Mouse (Mus musculus) stomach, postnatal 0 days (tissue): ENCODE measurements around the gene Twist1. TPM values are rescaled to one million over a fixed set of nuclear protein-coding genes. Genes with fewer than 3 reads are reported as not detected.

ENCODE experiments used
- ATAC-seq: fragments of 200-750 bp; cut with Nextera tagmentation; 2 replicates; pipeline ENCODE4 v1.8.0; 2017; ENCODE audit not compliant: low FRiP score, low TSS enrichment
- DNase-seq: peaks from one replicate; pipeline ENCODE4 v3.0.0-alpha.2; 2016; ENCODE audit warnings: low spot score
- H3K27ac ChIP-seq: fragments of 300-500 bp; sonication (generic); replicated peaks from 2 replicates; pipeline ENCODE4 v1.5.1; 2014; ENCODE audit warnings: mild to moderate bottlenecking, control low read depth
- H3K27me3 ChIP-seq: fragments of 300-500 bp; sonication (generic); 2 replicates; pipeline ENCODE4 v1.6.1; 2014; ENCODE audit warnings: low read length; ENCODE audit not compliant: control insufficient read depth, insufficient read depth
- H3K36me3 ChIP-seq: fragments of 300-500 bp; sonication (generic); 2 replicates; pipeline ENCODE4 v1.6.1; 2014; ENCODE audit warnings: low read length, mixed read lengths; ENCODE audit not compliant: control insufficient read depth, insufficient read depth
- H3K4me1 ChIP-seq: fragments of 300-500 bp; sonication (generic); replicated peaks from 2 replicates; pipeline ENCODE4 v1.6.1; 2014; ENCODE audit warnings: antibody characterized with exemption; ENCODE audit not compliant: control insufficient read depth, insufficient read depth
- H3K4me2 ChIP-seq: fragments of 300-500 bp; sonication (generic); replicated peaks from 2 replicates; pipeline ENCODE4 v1.6.1; 2014; ENCODE audit warnings: low read depth, mild to moderate bottlenecking, control low read depth, moderate library complexity
- H3K4me3 ChIP-seq: fragments of 300-500 bp; sonication (generic); 2 replicates; pipeline ENCODE4 v1.5.1; 2014; ENCODE audit warnings: low read depth, low read length, control low read depth
- H3K9ac ChIP-seq: fragments of 300-500 bp; sonication (generic); 2 replicates; pipeline ENCODE4 v1.6.1; 2014; ENCODE audit warnings: mild to moderate bottlenecking, low read length, control low read depth, mixed read lengths
- H3K9me3 ChIP-seq: fragments of 300-500 bp; sonication (generic); 2 replicates; pipeline ENCODE4 v1.6.1; 2016; ENCODE audit warnings: low read length; ENCODE audit not compliant: control insufficient read depth
- CTCF ChIP-seq: IDR thresholded peaks from 2 replicates; pipeline ENCODE4 v1.5.1; 2016; ENCODE audit warnings: antibody characterized with exemption, low read depth, mild to moderate bottlenecking, moderate library complexity
- EP300 ChIP-seq: optimal IDR thresholded peaks from 2 replicates; pipeline ENCODE3; 2016; ENCODE audit warnings: antibody characterized with exemption
- WGBS: fragments of 180-500 bp; shearing (Covaris S2); extraction: QIAGEN DNeasy Blood & Tissue Kit; methylation state at CpG from one replicate; pipeline ENCODE4 v1.1.7; 2014; 5-methylcytosine and 5-hydroxymethylcytosine counted together
- polyA plus RNA-seq: library from polyadenylated mRNA; unstranded; fragments of >200 nt; fragmentation: Nextera tagmentation; extraction: Ambion mirVana; gene quantifications from 2 replicates; pipeline ENCODE4 v1.2.1, GENCODE M21; 2015

Twist1 gene
- 2.9 and 3.4 TPM in 2 replicates for polyA plus RNA-seq

GRCm38 (mm10) chr12:33957400-33958240 lies at the start of gene Twist1:
Gene Twist1 (plus strand): TSS chr12:33957671.
- peak within 1 kb of the TSS; percentile 67 for H3K4me3 ChIP-seq
- DNase-seq, result peak; percentile 45
- H3K4me2 ChIP-seq, result peak within 1 kb of the TSS; percentile 78
- H3K4me1 ChIP-seq, result no peaks in the 10 kb centered on the region
- H3K27ac ChIP-seq, result peak within 1 kb of the TSS; percentile 78
- peak within 1 kb of the TSS; percentile 69 for H3K9ac ChIP-seq
- TF ChIP-seq CTCF (peak; percentile 15; the same call in 1 of the 2 replicates), EP300 (no peak)
- peak; percentile 82 for ATAC-seq
- no peaks in the 10 kb centered on the region for H3K36me3 ChIP-seq
- peaks cover 7% of the 10 kb centered on the region; the same call in 1 of the 2 replicates for H3K27me3 ChIP-seq
- under 1% methylated on average over 62 of the region's 105 CpGs for WGBS
- no peaks in the 10 kb centered on the region for H3K9me3 ChIP-seq

GRCm38 (mm10) chr12:33926751-33927150 lies 30.7 kb upstream of the Twist1 start:
- no peak for TF ChIP-seq EP300
- TF ChIP-seq CTCF, result no peak
- H3K4me3 ChIP-seq, result no peak overlapping the region
- H3K9me3 ChIP-seq, result no peaks in the 10 kb centered on the region
- H3K27ac ChIP-seq, result no peak overlapping the region
- H3K27me3 ChIP-seq, result no peaks in the 10 kb centered on the region; the same call in 1 of the 2 replicates
- DNase-seq (no peak), ATAC-seq (no peak)
- H3K36me3 ChIP-seq, result no peaks in the 10 kb centered on the region
- no peak overlapping the region for H3K4me2 ChIP-seq
- 11% methylated on average over 3 of the region's 3 CpGs for WGBS
- H3K4me1 ChIP-seq, result no peaks in the 10 kb centered on the region
- H3K9ac ChIP-seq, result no peak overlapping the region

- TF ChIP-seq CTCF, result no peak
- TF ChIP-seq EP300, result no peak
- WGBS, result 3% methylated on average over 15 of the region's 15 CpGs
- ATAC-seq (no peak), DNase-seq (no peak)
- Histone ChIP-seq H3K4me2 (no peak overlapping the region), H3K9me3 (no peaks in the 10 kb centered on the region), H3K36me3 (no peaks in the 10 kb centered on the region), H3K27ac (no peak overlapping the region), H3K4me3 (no peak overlapping the region), H3K27me3 (no peaks in the 10 kb centered on the region; the same call in 1 of the 2 replicates), H3K4me1 (no peaks in the 10 kb centered on the region), H3K9ac (no peak overlapping the region)
Observed at GRCm38 (mm10) chr12:33927334-33928098, 30.0 kb upstream of the Twist1 start.

- no peaks in the 10 kb centered on the region for H3K36me3 ChIP-seq
- H3K27me3 ChIP-seq, result no peaks in the 10 kb centered on the region; the same call in 1 of the 2 replicates
- no peak within 1 kb of the TSS for H3K27ac ChIP-seq
- ATAC-seq (no peak), DNase-seq (no peak)
- H3K9me3 ChIP-seq, result no peaks in the 10 kb centered on the region
- H3K4me3 ChIP-seq, result no peak within 1 kb of the TSS
- 2% methylated on average over 38 of the region's 39 CpGs for WGBS
- peak within 1 kb of the TSS; percentile 35 for H3K4me2 ChIP-seq
- no peak within 1 kb of the TSS for H3K9ac ChIP-seq
- H3K4me1 ChIP-seq, result no peaks in the 10 kb centered on the region
- no peak for TF ChIP-seq CTCF
- no peak for TF ChIP-seq EP300
Observed at GRCm38 (mm10) chr12:33928331-33929192, 28.9 kb upstream of the Twist1 start, which contains the start of gene Ferd3l. Gene Ferd3l (plus strand): TSS chr12:33928425.

GRCm38 (mm10) chr12:33952843-33953242 lies 4.6 kb upstream of the Twist1 start:
- no peaks in the 10 kb centered on the region for H3K36me3 ChIP-seq
- H3K9me3 ChIP-seq, result no peaks in the 10 kb centered on the region
- no peak overlapping the region for H3K27ac ChIP-seq
- no peaks in the 10 kb centered on the region for H3K4me1 ChIP-seq
- peaks cover 4% of the 10 kb centered on the region; the same call in 1 of the 2 replicates for H3K27me3 ChIP-seq
- 6% methylated on average over 3 of the region's 3 CpGs for WGBS
- no peak overlapping the region for H3K9ac ChIP-seq
- H3K4me3 ChIP-seq, result no peak overlapping the region
- H3K4me2 ChIP-seq, result no peak overlapping the region
- TF ChIP-seq CTCF, result peak; percentile 64
- TF ChIP-seq EP300, result no peak
- DNase-seq, result no peak
- no peak for ATAC-seq
